Mouse (Mus musculus) MN1 (cell line): ENCODE results near the gene Rnf113a2.

Experiments used
- DNase-seq: peaks from one replicate; pipeline ENCODE4 v3.0.0-alpha.2; 2016; ENCODE audit warnings: low spot score

Rnf113a2 gene

GRCm38 (mm10) chr12:84416834-84417604 is at the start of gene Rnf113a2:
Gene Rnf113a2 (plus strand): TSS chr12:84417196.
- DNase-seq: no peak

DNA sequence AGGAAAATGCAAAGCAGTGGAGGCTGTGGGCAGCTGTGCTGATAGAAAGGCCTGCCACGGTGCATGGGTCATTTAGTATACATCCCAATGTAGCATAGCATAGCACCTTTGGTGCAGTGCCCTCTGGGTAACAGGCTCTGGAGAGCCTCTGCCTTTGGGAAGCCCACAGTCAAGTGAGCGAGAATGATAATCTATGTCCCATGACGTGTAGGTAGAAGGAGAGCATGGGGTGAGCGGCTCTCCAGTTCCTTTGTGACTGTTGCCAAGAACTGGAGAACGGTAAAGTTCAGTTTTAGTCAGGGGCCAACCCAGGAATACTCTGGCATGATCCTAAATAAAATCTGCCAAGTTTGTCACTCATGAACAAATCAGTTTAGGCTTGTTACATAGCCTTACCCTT is 45.3 kb upstream of the Rnf113a2 start:
- DNase-seq: no peak

- DNase-seq: peak; percentile 21
Observed at GRCm38 (mm10) chr12:84373831-84374481, 43.0 kb upstream of the Rnf113a2 start.

DNA sequence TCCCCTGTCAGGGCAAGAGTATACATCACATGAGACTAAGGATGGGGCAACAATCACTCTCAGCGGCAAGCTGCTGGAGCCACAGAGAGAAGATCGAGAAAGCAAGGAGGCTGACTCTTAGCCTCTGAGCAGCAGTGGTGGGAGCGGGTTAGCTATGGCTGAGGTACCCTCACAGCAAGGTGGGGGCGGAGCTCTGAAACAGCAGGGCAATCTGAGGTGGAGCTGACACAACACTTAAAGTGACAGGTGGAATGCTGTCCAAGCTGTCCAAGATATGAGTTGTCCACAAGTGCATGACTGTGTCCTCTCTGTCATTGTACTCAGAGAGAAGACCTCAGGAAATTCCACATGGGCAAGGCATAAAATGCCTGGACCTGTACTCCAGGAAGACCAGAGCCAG is 34.6 kb upstream of the Rnf113a2 start:
- no peak for DNase-seq

- DNase-seq: no peak
Observed at GRCm38 (mm10) chr12:84384644-84385081, 32.3 kb upstream of the Rnf113a2 start.

DNA sequence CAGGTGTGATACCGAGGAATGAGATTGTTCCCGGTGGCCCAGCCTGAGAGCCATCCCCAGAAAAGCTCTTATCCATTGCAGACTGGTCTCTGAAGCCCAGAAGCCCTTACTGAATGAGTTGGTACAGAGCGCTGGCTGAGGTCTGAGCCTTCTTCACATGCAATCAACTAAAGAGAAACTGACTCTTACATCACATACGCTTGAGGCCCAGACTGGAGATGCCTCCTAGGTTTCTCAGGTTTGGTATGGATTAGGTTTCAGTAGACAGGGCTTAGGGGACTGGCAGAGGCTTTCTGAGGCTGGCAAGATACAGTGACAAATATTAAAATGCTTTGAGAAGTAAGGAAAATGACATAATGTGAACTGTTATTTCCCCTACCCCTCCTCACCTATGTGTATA is 31.6 kb upstream of the Rnf113a2 start:
- no peak for DNase-seq

DNA sequence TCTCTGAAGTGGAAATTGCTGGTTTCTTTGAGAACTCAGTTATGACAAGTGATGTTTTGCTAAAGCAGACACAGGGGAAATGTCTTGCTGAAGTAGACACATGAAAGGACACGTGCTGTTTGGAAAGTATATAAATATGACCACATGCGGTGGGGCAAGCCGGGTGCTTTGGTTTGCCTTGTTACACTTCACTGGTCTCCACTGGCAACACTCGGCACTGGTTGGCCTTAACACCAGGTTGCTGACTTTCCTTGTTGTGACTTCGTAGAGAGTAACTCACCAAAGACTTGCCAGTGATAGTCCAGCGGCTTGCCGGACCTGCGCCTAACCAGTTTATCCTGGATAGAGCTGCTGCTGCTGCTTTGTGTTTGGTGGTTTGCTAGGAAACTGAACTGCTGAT is 28.9 kb upstream of the Rnf113a2 start:
- DNase-seq: no peak

DNA sequence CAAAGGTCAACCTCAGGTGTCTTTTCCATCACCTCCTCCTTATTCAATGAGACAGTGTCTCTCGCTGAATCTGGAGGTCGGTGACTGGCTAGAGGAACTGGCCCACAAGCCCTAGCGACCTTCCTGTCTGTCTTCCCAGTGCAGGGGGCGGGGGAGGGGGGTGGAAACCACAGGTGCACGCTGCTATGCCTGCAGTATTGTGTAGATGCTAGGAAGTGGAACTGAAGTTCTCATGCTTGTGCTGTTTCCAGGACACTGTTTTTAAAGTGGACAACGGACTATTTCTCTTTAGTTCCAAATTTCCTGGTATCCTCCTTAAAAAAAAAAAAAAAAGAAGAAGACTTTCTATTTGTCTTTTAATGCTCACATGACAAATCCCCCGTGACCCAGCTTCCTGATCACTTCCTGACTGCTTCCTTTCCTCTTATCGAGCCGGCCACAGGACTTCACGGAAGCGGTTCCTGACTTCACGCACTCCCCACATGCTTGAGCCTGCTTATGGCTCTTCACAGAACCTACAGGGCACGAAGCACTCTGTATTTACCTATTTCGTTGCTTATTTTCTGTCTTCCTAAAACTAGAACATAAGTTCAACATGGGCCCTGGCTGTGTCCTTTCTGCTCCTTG is 28.1 kb upstream of the Rnf113a2 start:
- DNase-seq: no peak

- no peak for DNase-seq
Observed at GRCm38 (mm10) chr12:84390336-84390735, 26.7 kb upstream of the Rnf113a2 start.

DNA sequence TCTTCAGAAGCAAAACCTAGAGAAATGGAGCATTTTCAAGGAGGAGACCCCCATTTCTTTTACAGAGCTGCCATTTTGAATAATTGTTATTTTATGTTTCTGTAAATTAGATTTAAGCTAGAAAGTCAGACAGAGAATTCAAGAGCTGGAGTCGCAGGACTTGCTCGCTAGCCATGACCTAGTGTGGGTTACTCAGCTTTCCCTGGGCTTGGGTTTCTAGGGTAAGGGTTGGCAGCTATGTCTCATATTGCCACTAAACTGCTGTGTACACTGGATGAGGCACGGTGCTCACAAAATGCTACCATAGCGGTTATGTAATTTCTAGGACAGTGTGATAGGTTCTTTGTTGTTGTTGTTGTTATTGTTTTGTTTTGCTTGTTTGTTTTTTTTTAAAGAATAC is 24.3 kb upstream of the Rnf113a2 start:
- DNase-seq: no peak

GRCm38 (mm10) chr12:84393847-84394246 is 23.1 kb upstream of the Rnf113a2 start:
- no peak for DNase-seq

GRCm38 (mm10) chr12:84396947-84397679 is 19.9 kb upstream of the Rnf113a2 start:
- no peak for DNase-seq

DNA sequence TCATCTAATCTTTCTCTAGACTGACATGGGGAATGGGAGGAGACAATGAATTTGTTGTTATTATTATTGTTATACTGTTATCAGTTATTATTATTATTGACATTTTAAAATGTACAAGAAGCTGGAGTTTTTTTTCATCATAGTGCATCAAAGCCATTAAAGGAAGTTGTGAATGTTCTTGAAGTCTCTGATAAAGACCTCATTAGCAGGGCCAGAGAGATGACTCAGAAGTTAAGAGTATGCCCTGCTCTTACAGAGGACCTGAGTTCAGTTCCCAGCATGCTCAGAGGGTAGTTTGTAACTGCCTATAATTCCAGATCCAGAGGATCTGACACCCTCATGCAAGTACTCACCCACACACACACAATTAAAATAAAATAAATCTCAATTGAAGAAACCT is 19.3 kb upstream of the Rnf113a2 start:
- no peak for DNase-seq

GRCm38 (mm10) chr12:84398629-84399028 is 18.4 kb upstream of the Rnf113a2 start:
- DNase-seq: no peak

- no peak for DNase-seq
Observed at GRCm38 (mm10) chr12:84399135-84399534, 17.9 kb upstream of the Rnf113a2 start.

DNA sequence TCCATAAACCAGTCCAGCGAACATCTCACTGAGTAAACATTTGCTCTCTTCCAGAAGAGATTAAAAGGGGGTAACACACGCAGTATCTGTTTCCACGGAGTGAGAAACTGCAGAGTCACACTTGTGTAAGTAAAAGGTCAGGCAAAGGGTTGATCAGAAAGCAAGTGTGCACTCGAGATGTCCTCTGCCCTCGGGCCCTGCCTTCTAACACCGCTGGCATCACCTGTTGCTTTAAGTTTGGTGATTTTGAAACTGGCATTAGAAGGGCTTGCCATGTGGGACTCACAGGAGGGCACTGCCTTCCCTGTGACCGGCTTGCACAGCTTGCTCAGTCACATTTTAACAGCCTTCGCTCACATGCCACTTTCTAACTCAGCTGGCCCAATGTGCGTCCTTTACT is 17.3 kb upstream of the Rnf113a2 start:
- DNase-seq: no peak

DNA sequence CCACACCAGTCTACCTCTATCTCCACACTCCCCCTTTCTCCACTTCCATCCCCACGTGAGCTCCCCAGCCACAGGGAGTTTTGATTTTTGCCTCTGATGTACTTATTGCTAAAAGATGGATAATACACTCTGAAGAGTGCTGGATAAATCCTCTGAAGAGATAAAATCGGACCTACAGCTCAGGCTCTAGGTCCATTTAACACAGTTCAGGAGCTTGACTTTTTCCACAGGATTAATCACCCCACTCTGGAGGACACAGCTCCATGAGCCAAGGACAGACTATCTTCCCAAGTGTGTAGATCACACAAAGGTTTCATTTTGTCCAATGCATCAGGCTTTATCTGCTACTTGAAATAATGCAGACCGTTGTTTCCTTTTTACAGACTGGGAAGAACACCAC is 16.9 kb upstream of the Rnf113a2 start:
- DNase-seq: no peak

DNA sequence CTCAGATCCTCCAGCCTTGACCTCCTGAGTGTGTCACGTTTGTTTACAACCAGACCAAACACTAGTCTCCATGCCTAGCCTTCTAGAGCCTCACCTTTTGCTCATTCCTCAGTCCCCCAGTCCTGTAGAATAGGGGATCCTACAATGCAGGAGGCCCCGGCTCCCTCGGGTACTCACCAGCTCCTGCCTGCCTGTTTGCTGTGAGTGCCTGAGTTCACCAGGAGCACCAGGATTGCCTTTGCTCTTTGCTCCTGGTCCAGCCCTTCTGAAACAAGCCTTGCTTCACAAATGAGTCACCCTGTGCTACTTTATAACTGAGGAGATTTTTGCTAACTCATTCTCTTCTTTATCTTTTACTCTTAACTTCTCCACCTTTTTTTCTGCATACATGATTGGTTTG is 16.3 kb upstream of the Rnf113a2 start:
- DNase-seq: no peak

GRCm38 (mm10) chr12:84402923-84403322 is 14.1 kb upstream of the Rnf113a2 start:
- DNase-seq: no peak

- DNase-seq: no peak
Observed at GRCm38 (mm10) chr12:84404541-84404940, 12.5 kb upstream of the Rnf113a2 start.

- no peak for DNase-seq
Observed at GRCm38 (mm10) chr12:84407259-84407658, 9.7 kb upstream of the Rnf113a2 start.
